Mouse (Mus musculus) cerebellum, postnatal 36 days (tissue): Measurements from ENCODE around the gene Taf5l.
"Not testable (repeated sequence)": the region's sequence is repeated elsewhere in the genome, so short reads cannot be mapped to it uniquely, and the experiment has no call there.

ENCODE experiments used
- DNase-seq, 2 experiments: peaks; one replicate each; pipeline ENCODE4 v3.0.0; 2021 to 2022; ENCODE audit warnings: mixed read lengths in 2 of 2

Gene Taf5l

GRCm38 (mm10) chr8:124021237-124022227, at the start of gene Taf5l, which contains the start of gene Urb2:
Gene Taf5l (minus strand): TSS chr8:124021397.
Gene Urb2 (plus strand): TSS chr8:124021508.
- DNase-seq, result peak; percentile 93 to 95

- peak; percentile 9 to 13 for DNase-seq
Measured at GRCm38 (mm10) chr8:124070363-124071324, 49.4 kb upstream of the Taf5l start.

DNA sequence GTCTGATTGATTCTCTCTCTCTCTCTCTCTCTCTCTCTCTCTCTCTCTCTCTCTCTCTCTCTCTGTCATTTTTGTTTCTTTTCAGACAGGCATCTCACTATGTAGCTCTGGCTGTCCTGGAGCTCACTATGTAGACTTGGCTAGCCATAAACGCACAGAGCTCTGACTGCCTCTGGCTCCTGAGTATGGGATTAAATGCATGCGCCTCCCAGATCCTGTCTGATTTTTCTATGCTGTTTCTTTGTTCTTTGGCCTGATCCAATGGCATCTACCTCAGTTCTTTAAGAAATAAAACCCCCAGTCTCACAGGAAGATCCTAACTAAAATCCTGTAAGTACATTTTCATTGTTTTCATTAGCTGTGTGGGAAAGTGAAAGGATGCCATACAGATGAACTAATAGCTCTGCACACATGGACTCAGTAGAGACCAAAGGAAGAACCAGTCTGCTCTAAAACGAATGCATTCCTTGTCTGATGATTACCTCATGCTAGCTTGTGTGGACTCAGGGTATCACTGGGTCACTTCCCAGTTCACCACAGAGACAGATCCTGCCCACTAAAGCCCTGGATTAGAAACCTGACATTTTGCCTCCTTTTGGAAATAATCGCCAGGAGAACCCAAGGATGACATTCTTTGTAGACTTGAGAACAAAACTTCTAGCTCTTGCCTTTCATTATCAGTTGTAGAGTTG, 46.0 kb upstream of the Taf5l start:
- DNase-seq, result no peak

DNA sequence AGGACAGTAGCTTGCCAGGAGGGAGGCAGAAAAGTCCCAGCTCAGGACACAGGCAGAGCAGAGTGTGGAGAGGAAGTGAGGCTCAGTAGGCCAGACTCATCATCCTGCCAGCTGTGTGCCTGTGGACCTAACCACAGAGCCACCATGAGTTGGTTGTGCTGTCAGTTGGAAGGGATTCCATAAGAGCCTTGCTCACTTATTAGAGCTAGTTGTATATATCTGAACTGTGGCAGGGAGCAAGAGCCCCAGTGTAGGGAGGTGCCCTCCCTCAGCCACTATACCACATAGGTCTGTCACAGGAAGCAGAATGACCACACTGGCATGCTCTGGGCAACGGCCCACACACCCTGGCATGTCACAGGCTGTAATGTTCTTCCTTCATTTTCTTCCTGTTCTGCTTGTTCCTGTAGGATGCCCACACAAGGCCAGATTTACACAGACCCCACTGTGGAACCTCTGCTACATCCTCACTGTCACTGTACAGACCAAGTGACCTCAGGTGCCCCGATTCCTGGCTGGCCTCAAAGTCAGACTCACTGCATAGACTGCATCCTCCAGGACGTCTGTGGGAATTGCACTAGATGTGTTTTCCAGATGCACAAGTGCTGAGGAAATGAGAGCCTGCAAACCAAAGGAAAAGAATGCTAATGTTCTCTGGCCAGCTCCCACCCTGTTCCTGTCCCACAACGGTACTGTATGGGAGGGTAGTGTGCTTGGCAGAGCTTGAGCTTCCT, 45.3 kb upstream of the Taf5l start:
- no peak for DNase-seq

DNA sequence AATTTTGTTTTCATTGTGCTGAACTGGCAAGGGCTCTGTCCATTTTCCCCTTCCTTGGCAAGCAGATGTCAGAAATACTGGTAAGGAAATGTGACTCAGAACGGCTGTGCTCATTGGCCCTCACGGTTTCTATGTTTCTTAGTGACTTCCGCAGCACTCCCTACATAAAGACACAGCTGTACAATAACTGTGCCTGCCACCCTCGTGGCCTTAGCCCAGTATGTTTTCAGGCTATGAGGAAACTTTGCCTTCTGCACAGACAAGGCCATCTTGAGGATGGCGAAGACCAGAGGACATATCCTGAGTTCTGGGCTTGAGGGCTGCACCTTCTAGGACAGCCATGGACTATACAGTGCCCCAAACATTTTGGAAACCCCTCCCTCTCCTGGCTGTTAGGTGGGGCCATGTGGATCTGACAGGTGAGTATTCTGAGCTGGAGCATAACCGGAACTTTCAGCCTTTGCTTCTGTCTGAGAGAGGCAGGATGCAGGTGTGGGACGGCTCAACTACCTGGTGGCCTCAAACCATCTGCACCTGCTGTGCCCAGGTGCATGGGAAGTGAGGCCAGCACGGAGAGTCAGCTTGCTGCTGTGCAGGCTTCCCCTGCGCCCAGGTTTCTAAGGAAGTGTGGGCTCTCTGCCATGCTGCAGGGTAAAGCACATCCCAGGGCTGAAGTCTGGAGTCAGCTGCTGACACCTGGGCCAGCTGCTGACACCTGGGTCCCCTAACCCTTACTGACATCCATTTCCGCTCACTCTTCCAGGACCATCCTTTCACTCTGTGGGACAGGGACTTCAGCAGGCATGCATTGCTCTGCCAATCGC, 35.8 kb upstream of the Taf5l start:
- no peak for DNase-seq

GRCm38 (mm10) chr8:124052568-124052967, 31.4 kb upstream of the Taf5l start:
- no peak for DNase-seq

- peak; percentile 79 to 83 for DNase-seq
Measured at GRCm38 (mm10) chr8:124052110-124052509, 30.9 kb upstream of the Taf5l start.

GRCm38 (mm10) chr8:124045856-124046255, 24.7 kb upstream of the Taf5l start:
- DNase-seq, result no peak

DNA sequence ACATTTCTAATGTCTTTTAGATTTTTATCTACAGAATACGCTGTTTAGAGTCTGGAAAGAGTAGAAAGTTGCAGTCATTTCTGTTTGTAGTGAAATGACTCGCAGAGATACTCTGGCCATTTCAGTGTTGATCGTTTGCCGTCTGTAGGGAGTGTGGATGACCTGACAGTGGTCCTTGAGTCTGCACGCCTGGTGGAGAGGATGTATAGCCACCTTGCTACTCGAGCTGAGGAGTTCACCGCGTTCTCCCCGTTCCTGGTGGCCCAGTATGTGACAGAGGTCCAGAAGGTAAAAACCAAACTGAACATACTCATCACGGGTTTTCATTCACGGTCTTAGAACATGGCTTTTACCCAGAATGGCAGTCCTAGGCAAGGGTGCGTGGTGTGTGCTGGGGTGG, 23.7 kb upstream of the Taf5l start:
- no peak for DNase-seq

DNA sequence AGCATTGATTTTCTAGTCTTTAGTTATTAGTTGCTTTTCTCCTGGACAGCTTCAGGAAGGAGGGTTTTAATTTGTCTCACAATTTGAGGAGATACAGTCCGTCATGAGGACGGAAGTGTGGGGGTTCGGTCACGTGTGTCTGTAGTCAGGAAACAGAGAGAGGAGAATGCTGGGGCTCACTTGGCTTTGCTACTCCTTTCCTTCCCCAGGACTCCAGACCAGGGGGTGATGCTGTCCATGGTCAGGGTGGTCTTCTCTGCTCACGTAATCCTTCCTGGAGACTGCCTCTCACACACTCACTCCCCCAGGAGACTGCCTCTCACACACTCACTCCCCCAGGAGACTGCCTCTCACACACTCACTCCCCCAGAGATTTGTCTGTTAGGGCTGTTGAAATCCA, 23.2 kb upstream of the Taf5l start:
- DNase-seq, result no peak

- peak in 1 of 2 experiments; percentile 19 for DNase-seq
Measured at GRCm38 (mm10) chr8:124042201-124042600, 21.0 kb upstream of the Taf5l start.

DNA sequence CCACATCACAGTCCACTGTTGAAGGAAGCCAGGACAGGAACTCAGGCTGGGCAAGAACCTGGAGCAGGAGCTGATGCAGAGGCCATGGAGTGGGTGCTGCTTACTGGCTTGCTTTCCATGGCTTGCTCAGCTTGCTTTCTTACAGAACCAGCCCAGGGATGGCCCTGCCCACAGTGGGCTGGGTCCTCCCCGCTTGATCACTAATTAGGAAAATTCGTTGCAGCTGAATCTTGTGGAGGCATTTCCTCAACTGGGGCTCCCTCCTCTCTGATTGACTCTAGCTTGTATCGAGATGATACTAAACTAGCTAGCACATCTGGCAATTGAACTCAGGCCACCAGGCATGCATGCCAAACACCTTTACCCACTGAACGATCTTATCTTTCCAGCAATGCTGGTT, 18.2 kb upstream of the Taf5l start:
- no peak for DNase-seq

DNA sequence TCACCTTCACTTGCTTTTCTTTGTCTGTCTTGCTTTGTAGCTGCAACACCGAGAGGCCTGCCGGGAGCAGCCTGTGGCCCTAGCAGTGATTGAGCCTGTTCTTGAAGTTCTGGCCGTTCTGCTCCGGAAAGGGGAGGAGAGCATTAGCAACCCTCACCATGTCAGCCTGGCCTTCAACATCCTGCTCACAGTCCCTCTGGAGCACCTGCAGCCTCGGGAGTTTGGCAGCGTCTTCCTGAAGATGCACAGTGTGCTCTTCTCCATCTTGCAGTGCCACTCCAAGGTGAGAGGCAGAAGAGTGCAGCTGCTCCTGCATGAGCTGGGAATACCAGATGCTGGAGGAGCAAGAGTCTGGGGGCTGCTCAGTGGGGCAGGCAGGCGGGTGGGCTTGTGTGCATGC, 16.9 kb upstream of the Taf5l start:
- DNase-seq, result no peak

- DNase-seq, result no peak
Measured at GRCm38 (mm10) chr8:124033400-124033799, 12.2 kb upstream of the Taf5l start.

DNA sequence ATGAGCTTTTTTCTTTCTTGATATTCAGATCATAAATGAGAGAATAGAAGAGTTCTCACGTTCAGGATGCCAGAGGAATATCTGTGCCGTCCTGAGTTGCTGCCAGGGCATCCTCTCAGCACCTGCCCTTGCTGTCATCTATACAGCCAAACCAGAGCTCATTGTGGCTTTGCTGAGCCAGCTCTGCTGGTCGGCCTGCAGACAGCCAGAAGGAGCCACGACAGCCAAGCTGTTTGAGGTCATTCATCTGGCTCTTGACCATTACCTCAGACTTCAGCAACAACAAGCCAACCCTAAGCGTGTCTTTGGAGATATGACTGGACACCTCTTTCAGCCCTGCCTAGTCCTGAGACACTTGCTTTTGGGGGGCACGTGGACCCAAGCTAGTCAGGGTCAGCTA, 6.6 kb upstream of the Taf5l start:
- peak; percentile 44 to 66 for DNase-seq

GRCm38 (mm10) chr8:124026265-124026664, 5.1 kb upstream of the Taf5l start:
- not testable (repeated sequence) for DNase-seq

DNA sequence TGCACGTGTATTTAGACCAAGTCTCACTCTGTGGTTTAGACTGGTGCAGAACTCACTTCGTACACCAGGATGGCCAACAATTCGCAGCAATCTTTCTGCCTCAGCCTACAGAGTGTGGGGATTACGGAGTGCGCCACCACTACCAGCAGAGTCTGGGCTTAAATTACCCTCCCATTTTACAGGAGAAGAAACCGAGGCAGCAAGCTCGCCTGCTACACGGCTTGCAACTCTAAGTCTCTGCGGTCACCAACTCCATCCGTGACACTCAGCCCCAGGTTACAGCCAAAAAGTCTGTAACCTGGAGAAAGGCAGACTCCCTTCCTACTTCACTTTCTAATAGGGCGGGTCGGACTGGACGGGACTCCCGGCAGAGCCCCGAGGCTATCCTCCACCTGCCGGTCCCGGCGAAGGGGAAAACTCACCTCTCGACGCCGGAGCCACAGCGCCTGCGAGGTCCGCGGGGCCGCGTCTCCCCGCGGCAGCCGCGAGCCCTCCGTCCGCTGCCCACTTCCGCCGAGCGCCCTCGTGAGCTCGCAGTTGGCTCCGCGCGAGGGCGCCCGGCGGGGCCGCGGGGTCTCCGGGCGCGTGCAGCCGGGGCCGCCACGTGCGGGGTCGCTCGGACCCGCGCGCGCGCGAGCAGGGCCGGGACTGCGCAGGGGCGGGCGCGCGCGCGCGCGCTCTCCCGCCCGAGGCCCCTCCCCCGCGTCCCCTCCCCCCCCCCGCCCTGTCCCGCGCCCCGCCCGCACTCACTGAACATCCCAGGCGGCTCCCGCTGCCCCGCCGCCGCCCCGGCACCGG, 559 bp downstream of the Taf5l start:
- no peak for DNase-seq

DNA sequence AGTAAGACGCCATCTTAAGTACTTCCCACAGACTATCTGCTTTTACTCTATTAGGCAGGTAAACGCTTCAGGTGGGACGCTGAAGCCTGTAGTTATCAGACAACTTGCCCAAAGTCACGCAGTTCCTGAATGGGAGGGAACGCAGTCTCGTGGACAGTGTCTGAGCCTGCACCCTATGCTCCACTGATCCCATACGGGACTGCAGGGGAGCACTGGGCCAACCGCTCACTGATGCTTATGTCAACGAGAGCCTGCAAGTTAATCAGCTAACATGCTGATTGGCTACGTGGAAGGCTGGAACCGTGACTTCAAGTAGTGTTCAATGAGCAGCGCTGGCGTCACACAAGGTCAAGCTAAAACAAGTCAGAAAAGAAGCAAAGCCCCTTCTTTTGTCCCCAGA, 1.4 kb downstream of the Taf5l start:
- no peak for DNase-seq

GRCm38 (mm10) chr8:124014751-124015150, 6.4 kb downstream of the Taf5l start:
- DNase-seq, result no peak

DNA sequence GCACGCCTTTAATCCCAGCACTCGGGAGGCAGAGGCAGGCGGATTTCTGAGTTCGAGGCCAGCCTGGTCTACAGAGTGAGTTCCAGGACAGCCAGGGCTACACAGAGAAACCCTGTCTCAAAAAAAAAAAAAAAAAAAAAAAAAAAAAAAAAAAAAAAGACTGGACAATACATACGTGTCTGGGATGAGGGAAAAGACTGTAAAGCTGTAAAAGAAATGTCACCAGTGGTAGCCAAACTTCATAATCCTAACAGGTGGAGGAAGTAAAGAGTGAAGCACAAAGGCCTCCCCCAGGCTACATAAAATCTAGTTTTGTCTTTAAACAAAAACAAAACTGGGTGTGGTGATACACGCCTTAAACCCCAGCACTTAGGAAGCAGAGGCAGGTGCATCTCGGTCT, 6.9 kb downstream of the Taf5l start:
- DNase-seq, result not testable (repeated sequence)
